Mouse (Mus musculus) heart, embryonic 11.5 days (tissue): ENCODE data around the gene Ankrd44. TPM values are rescaled to one million over a fixed set of nuclear protein-coding genes. Genes with fewer than 3 reads are reported as not detected.

Experiments
- ATAC-seq: fragments of 200-750 bp; cut with Nextera tagmentation; replicated peaks from 2 replicates; pipeline ENCODE4 v1.8.0; 2017; ENCODE audit warnings: moderate library complexity; ENCODE audit not compliant: insufficient number of reproducible peaks, low FRiP score, low TSS enrichment
- H3K27ac ChIP-seq: fragments of 300-500 bp; sonication (generic); 2 replicates; pipeline ENCODE4 v1.5.1; 2014; ENCODE audit warnings: mild to moderate bottlenecking, low read depth, low read length
- H3K27me3 ChIP-seq: fragments of 300-500 bp; sonication (generic); 2 replicates; pipeline ENCODE4 v1.6.1; 2014; ENCODE audit warnings: mild to moderate bottlenecking, low read length, mixed read lengths; ENCODE audit not compliant: control insufficient read depth, insufficient read depth
- H3K36me3 ChIP-seq: fragments of 300-500 bp; sonication (generic); 2 replicates; pipeline ENCODE4 v1.6.1; 2014; ENCODE audit warnings: mild to moderate bottlenecking, low read length, moderate library complexity, mixed read lengths; ENCODE audit not compliant: control insufficient read depth, insufficient read depth
- H3K4me1 ChIP-seq: fragments of 300-500 bp; sonication (generic); 2 replicates; pipeline ENCODE4 v1.6.1; 2014; ENCODE audit warnings: low read length; ENCODE audit not compliant: control insufficient read depth, insufficient read depth
- H3K4me2 ChIP-seq: fragments of 300-500 bp; sonication (generic); 2 replicates; pipeline ENCODE4 v1.6.1; 2014; ENCODE audit warnings: mild to moderate bottlenecking, moderate library complexity
- H3K4me3 ChIP-seq: fragments of 300-500 bp; sonication (generic); 2 replicates; pipeline ENCODE4 v1.5.1; 2014; ENCODE audit warnings: low read depth, low read length
- H3K9ac ChIP-seq: fragments of 300-500 bp; sonication (generic); 2 replicates; pipeline ENCODE4 v1.6.1; 2014; ENCODE audit warnings: mild to moderate bottlenecking, low read depth, low read length, moderate library complexity
- H3K9me3 ChIP-seq: fragments of 300-500 bp; sonication (generic); replicated peaks from 2 replicates; pipeline ENCODE4 v1.6.1; 2016; ENCODE audit warnings: low read length; ENCODE audit not compliant: control insufficient read depth
- WGBS: fragments of 180-500 bp; shearing (Covaris S2); extraction: QIAGEN DNeasy Blood & Tissue Kit; methylation state at CpG from one replicate; pipeline ENCODE4 v1.1.7; 2014; ENCODE audit not compliant: insufficient replicate concordance; 5-methylcytosine and 5-hydroxymethylcytosine counted together
- polyA plus RNA-seq: library from polyadenylated mRNA; unstranded; fragments of >200 nt; fragmentation: Nextera tagmentation; extraction: Ambion mirVana; gene quantifications from 2 replicates; pipeline ENCODE4 v1.2.1, GENCODE M21; 2014

The Ankrd44 gene
- polyA plus RNA-seq, 1 experiment from 2014 or later, result 11.1 TPM

GRCm38 (mm10) chr1:54855970-54856369, 70.2 kb downstream of the Ankrd44 start:
- no peak for ATAC-seq
- no peak overlapping the region for H3K4me3 ChIP-seq
- H3K27me3 ChIP-seq, result no peaks in the 10 kb centered on the region
- H3K27ac ChIP-seq, result no peak overlapping the region
- H3K4me2 ChIP-seq, result no peak overlapping the region
- H3K4me1 ChIP-seq, result peaks cover 9% of the 10 kb centered on the region
- H3K9me3 ChIP-seq, result no peaks in the 10 kb centered on the region
- WGBS, result 82% methylated on average over 3 of the region's 3 CpGs
- H3K9ac ChIP-seq, result no peak overlapping the region
- H3K36me3 ChIP-seq, result no peaks in the 10 kb centered on the region

GRCm38 (mm10) chr1:54854388-54854787, 71.8 kb downstream of the Ankrd44 start:
- Histone ChIP-seq H3K9me3 (no peaks in the 10 kb centered on the region), H3K27me3 (no peaks in the 10 kb centered on the region), H3K4me2 (no peak overlapping the region), H3K4me3 (no peak overlapping the region), H3K36me3 (no peaks in the 10 kb centered on the region), H3K9ac (no peak overlapping the region), H3K4me1 (no peaks in the 10 kb centered on the region), H3K27ac (no peak overlapping the region)
- WGBS, result 88% methylated on average over 1 of the region's 1 CpGs
- ATAC-seq, result no peak

DNA sequence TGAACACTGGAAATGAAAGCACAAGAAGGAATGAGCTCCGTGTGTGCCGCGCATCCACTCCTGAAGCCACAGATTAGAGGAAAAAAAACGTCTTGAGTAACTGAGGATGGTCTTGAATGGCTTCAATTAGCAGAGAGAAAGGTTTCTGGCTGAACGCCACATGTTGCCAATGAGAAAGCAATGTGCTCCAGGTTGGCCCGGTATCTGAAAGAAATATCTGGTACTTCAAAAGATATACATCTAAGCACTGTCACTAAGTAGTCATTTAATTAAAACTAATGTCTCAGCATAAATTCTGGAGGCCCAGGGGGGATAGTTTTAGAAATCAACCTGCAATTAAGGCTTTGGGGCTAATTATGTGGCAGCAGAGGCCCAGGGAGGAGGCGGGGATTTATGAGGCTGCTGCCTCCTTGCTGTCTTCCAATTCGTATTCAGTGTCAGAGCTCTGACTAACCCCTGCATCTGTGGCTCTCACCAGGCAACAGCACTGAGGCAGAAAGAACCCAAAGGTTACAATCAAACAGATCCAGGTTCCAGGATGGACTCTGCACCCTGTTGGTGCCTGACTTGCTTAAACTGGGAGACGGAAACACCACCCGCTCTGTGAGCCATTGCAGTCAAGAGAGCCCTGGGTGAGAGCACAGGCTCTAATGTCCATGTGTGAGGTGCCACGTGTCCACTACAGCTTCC, 72.7 kb downstream of the Ankrd44 start:
- Histone ChIP-seq H3K27me3 (no peaks in the 10 kb centered on the region), H3K4me2 (no peak overlapping the region), H3K9me3 (no peaks in the 10 kb centered on the region), H3K27ac (no peak overlapping the region), H3K36me3 (no peaks in the 10 kb centered on the region), H3K4me3 (no peak overlapping the region), H3K9ac (no peak overlapping the region), H3K4me1 (no peaks in the 10 kb centered on the region)
- ATAC-seq, result no peak
- WGBS, result 74% methylated on average over 11 of the region's 11 CpGs

GRCm38 (mm10) chr1:54851610-54852009, 74.6 kb downstream of the Ankrd44 start:
- Histone ChIP-seq H3K36me3 (no peaks in the 10 kb centered on the region), H3K4me3 (no peak overlapping the region), H3K9me3 (no peaks in the 10 kb centered on the region), H3K27me3 (no peaks in the 10 kb centered on the region), H3K4me2 (no peak overlapping the region), H3K9ac (no peak overlapping the region), H3K4me1 (0 out of 2 replicates have a peak, but pooled peaks cover 2% of the 10 kb centered on the region), H3K27ac (no peak overlapping the region)
- WGBS, result 67% methylated on average over 9 of the region's 9 CpGs
- ATAC-seq, result no peak

GRCm38 (mm10) chr1:54850077-54850476, 76.1 kb downstream of the Ankrd44 start:
- ATAC-seq, result no peak
- Histone ChIP-seq H3K4me1 (0 out of 2 replicates have a peak, but pooled peaks cover 3% of the 10 kb centered on the region), H3K4me2 (no peak overlapping the region), H3K4me3 (no peak overlapping the region), H3K9me3 (no peaks in the 10 kb centered on the region), H3K9ac (no peak overlapping the region), H3K36me3 (no peaks in the 10 kb centered on the region), H3K27me3 (no peaks in the 10 kb centered on the region), H3K27ac (no peak overlapping the region)
- 80% methylated on average over 8 of the region's 8 CpGs for WGBS

- 68% methylated on average over 1 of the region's 1 CpGs for WGBS
- no peak for ATAC-seq
- Histone ChIP-seq H3K9me3 (no peaks in the 10 kb centered on the region), H3K27me3 (no peaks in the 10 kb centered on the region), H3K27ac (no peak overlapping the region), H3K36me3 (no peaks in the 10 kb centered on the region), H3K9ac (no peak overlapping the region), H3K4me1 (0 out of 2 replicates have a peak, but pooled peaks cover 8% of the 10 kb centered on the region), H3K4me3 (no peak overlapping the region), H3K4me2 (no peak overlapping the region)
Measured at GRCm38 (mm10) chr1:54847238-54847637, 78.9 kb downstream of the Ankrd44 start.

DNA sequence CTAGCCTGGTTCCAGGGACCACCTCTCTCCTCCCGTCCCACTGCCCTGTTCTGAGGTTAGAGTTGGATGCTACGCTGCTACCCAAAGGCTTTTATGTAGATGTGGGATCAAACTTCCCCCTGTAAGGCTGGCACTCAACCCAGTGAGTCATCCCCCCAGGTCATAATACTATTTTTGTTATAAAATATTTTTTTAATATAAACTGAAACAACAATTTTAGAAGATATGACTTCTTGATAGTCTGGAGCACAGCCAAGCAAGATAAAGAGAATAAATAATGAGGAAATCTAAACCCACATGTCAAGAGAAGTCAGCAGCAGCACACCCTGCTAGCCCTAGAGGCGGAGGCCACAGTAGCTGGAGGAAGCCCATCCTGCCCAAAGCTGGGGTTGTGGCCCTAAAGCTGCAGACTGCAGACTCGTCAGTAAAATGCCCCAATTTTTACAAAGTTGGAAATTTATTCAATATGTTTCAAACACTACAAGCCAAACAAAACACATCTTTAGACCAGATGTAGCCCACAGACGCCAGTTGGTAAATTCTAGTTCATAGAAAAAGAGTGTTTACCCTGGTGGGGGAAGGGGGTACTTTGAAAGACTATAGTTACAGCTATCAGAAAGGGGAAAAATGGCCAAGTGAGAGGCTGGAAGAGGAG, 79.7 kb downstream of the Ankrd44 start:
- no peaks in the 10 kb centered on the region for H3K36me3 ChIP-seq
- ATAC-seq, result no peak

DNA sequence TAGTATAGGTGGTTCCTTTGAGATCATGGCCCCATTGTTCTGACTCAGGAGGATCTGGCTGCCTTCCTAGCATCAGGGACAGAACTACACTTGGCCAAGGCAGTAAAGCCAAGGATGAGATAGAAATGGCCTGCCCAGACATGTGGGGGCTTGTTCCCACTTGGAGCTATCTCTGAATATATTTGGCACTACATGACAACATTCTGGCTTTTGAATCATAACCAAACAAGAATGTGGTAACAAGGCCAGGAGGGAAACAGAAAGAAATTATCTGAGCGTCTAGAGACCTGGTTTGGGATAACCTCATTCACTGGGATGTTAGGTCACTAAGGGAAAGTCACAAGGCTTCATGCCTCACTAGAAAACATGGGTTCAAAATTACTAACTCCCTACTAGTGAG, 81.8 kb downstream of the Ankrd44 start:
- Histone ChIP-seq H3K36me3 (no peaks in the 10 kb centered on the region), H3K9me3 (no peaks in the 10 kb centered on the region), H3K27me3 (no peaks in the 10 kb centered on the region), H3K9ac (no peak overlapping the region), H3K27ac (no peak overlapping the region), H3K4me3 (no peak overlapping the region), H3K4me1 (peaks cover 12% of the 10 kb centered on the region), H3K4me2 (no peak overlapping the region)
- 71% methylated on average over 1 of the region's 1 CpGs for WGBS
- no peak for ATAC-seq

More for the DNA sequence above, 79.7 kb downstream of the Ankrd44 start:
- Histone ChIP-seq H3K4me2 (no peak overlapping the region), H3K9ac (no peak overlapping the region), H3K4me1 (peaks cover 12% of the 10 kb centered on the region), H3K4me3 (no peak overlapping the region), H3K9me3 (no peaks in the 10 kb centered on the region), H3K27me3 (no peaks in the 10 kb centered on the region), H3K27ac (no peak overlapping the region)
- WGBS, result 74% methylated on average over 5 of the region's 5 CpGs
